Mouse (Mus musculus): Measurements from ENCODE around the gene Tmem262. TPM values are rescaled to one million over a fixed set of nuclear protein-coding genes. Genes with fewer than 3 reads are reported as not detected.

The Tmem262 gene
- not detected for polyA plus RNA-seq (2017; shearing (Covaris generic))

GRCm38 (mm10) chr19:6079983-6080480 lies at the start of gene Tmem262:
Gene Tmem262, plus strand, starts transcription at chr19:6080033.

GRCm38 (mm10) chr19:6046294-6047153 lies 33.3 kb upstream of the Tmem262 start, which contains the start of gene Syvn1:
Gene Syvn1, plus strand, starts transcription at chr19:6046576.

GRCm38 (mm10) chr19:6057313-6058096 lies 22.3 kb upstream of the Tmem262 start, which contains the start of the genes Mrpl49 and Fau:
Gene Mrpl49, minus strand, starts transcription at chr19:6057785.
Gene Fau, plus strand, starts transcription at chr19:6057844.

GRCm38 (mm10) chr19:6061021-6061533 lies 18.8 kb upstream of the Tmem262 start, which contains the start of gene Znhit2:
Gene Znhit2, plus strand, starts transcription at chr19:6061192.

GRCm38 (mm10) chr19:6067724-6068415 lies 12.0 kb upstream of the Tmem262 start, which contains the start of gene Tm7sf2:
Gene Tm7sf2, minus strand, starts transcription at chr19:6068373.

GRCm38 (mm10) chr19:6076564-6077393 lies 3.1 kb upstream of the Tmem262 start, which contains the start of gene Vps51:
Gene Vps51, minus strand, starts transcription at chr19:6077231.

GRCm38 (mm10) chr19:6082156-6082555 lies 2.3 kb downstream of the Tmem262 start, which contains the start of gene Gm28374:
Gene Gm28374, minus strand, starts transcription at chr19:6082256.

GRCm38 (mm10) chr19:6084478-6085248 lies 4.8 kb downstream of the Tmem262 start, which contains the start of the genes Zfpl1 and Cdca5:
Gene Zfpl1, minus strand, starts transcription at chr19:6084956.
Gene Cdca5, plus strand, starts transcription at chr19:6084983.

GRCm38 (mm10) chr19:6094119-6094518 lies 14.3 kb downstream of the Tmem262 start, which contains the start of gene AC131692.1:
Gene AC131692.1, plus strand, starts transcription at chr19:6094419.

GRCm38 (mm10) chr19:6105586-6105985 lies 25.8 kb downstream of the Tmem262 start, which contains the start of gene Naaladl1:
Gene Naaladl1, plus strand, starts transcription at chr19:6105782.

GRCm38 (mm10) chr19:6117986-6118676 lies 38.3 kb downstream of the Tmem262 start, which contains the start of gene Sac3d1:
Gene Sac3d1, minus strand, starts transcription at chr19:6118650.

GRCm38 (mm10) chr19:6127760-6128341 lies 48.0 kb downstream of the Tmem262 start, which contains the start of gene Snx15:
Gene Snx15, minus strand, starts transcription at chr19:6128304.

Other genes starting within 250 kb of the Tmem262 start
- 168 TPM for gene Frmd8, start 204.8 kb upstream of the Tmem262 start, polyA plus RNA-seq (2017; shearing (Covaris generic))
- 15.7 TPM for gene Slc25a45, start 202.2 kb upstream of the Tmem262 start, polyA plus RNA-seq (2017; shearing (Covaris generic))
- gene Tigd3, start 185.9 kb upstream of the Tmem262 start, polyA plus RNA-seq (2017; shearing (Covaris generic)): 0.55 TPM
- 128 TPM for gene Dpf2, start 167.0 kb upstream of the Tmem262 start, polyA plus RNA-seq (2017; shearing (Covaris generic))
- gene Cdc42ep2, start 155.2 kb upstream of the Tmem262 start, polyA plus RNA-seq (2017; shearing (Covaris generic)): 0.14 TPM
- gene Pola2, start 115.8 kb upstream of the Tmem262 start, polyA plus RNA-seq (2017; shearing (Covaris generic)): 51.0 TPM
- not detected for gene Slc22a20, start 93.9 kb upstream of the Tmem262 start, polyA plus RNA-seq (2017; shearing (Covaris generic))
- 53.1 TPM for gene Capn1, start 64.1 kb upstream of the Tmem262 start, polyA plus RNA-seq (2017; shearing (Covaris generic))
- 69.3 TPM for gene Syvn1, start 33.5 kb upstream of the Tmem262 start, polyA plus RNA-seq (2017; shearing (Covaris generic))
- gene Mrpl49, start 22.2 kb upstream of the Tmem262 start, polyA plus RNA-seq (2017; shearing (Covaris generic)): 37.0 TPM
- 1,034 TPM for gene Fau, start 22.2 kb upstream of the Tmem262 start, polyA plus RNA-seq (2017; shearing (Covaris generic))
- 20.1 TPM for gene Znhit2, start 18.8 kb upstream of the Tmem262 start, polyA plus RNA-seq (2017; shearing (Covaris generic))
- gene Tm7sf2, start 11.7 kb upstream of the Tmem262 start, polyA plus RNA-seq (2017; shearing (Covaris generic)): 15.6 TPM
- 109 TPM for gene Vps51, start 2.8 kb upstream of the Tmem262 start, polyA plus RNA-seq (2017; shearing (Covaris generic))
- 0.80 TPM for gene Gm28374, start 2.2 kb downstream of the Tmem262 start, polyA plus RNA-seq (2017; shearing (Covaris generic))
- 27.6 TPM for gene Zfpl1, start 4.9 kb downstream of the Tmem262 start, polyA plus RNA-seq (2017; shearing (Covaris generic))
- gene Cdca5, start 5.0 kb downstream of the Tmem262 start, polyA plus RNA-seq (2017; shearing (Covaris generic)): 0.58 TPM
- gene AC131692.1, start 14.4 kb downstream of the Tmem262 start, polyA plus RNA-seq (2017; shearing (Covaris generic)): not detected
- not detected for gene Naaladl1, start 25.7 kb downstream of the Tmem262 start, polyA plus RNA-seq (2017; shearing (Covaris generic))
- 13.0 TPM for gene Sac3d1, start 38.6 kb downstream of the Tmem262 start, polyA plus RNA-seq (2017; shearing (Covaris generic))
- 41.7 TPM for gene Snx15, start 48.3 kb downstream of the Tmem262 start, polyA plus RNA-seq (2017; shearing (Covaris generic))
- gene Batf2, start 61.0 kb downstream of the Tmem262 start, polyA plus RNA-seq (2017; shearing (Covaris generic)): not detected
- gene Arl2, start 61.5 kb downstream of the Tmem262 start, polyA plus RNA-seq (2017; shearing (Covaris generic)): 23.4 TPM
- gene Majin, start 104.4 kb downstream of the Tmem262 start, polyA plus RNA-seq (2017; shearing (Covaris generic)): not detected
- gene Gpha2, start 146.3 kb downstream of the Tmem262 start, polyA plus RNA-seq (2017; shearing (Covaris generic)): not detected
- gene Ppp2r5b, start 155.8 kb downstream of the Tmem262 start, polyA plus RNA-seq (2017; shearing (Covaris generic)): 22.5 TPM
- gene Atg2a, start 161.6 kb downstream of the Tmem262 start, polyA plus RNA-seq (2017; shearing (Covaris generic)): 91.9 TPM
- 15.0 TPM for gene Ehd1, start 196.7 kb downstream of the Tmem262 start, polyA plus RNA-seq (2017; shearing (Covaris generic))
- gene Cdc42bpg, start 226.4 kb downstream of the Tmem262 start, polyA plus RNA-seq (2017; shearing (Covaris generic)): 0.21 TPM

Measured in naive thymus-derived CD4-positive, alpha-beta T cell, adult 5 months (primary cell).